Mouse (Mus musculus): ENCODE measurements around the gene Snx32.

Gene Snx32

DNA sequence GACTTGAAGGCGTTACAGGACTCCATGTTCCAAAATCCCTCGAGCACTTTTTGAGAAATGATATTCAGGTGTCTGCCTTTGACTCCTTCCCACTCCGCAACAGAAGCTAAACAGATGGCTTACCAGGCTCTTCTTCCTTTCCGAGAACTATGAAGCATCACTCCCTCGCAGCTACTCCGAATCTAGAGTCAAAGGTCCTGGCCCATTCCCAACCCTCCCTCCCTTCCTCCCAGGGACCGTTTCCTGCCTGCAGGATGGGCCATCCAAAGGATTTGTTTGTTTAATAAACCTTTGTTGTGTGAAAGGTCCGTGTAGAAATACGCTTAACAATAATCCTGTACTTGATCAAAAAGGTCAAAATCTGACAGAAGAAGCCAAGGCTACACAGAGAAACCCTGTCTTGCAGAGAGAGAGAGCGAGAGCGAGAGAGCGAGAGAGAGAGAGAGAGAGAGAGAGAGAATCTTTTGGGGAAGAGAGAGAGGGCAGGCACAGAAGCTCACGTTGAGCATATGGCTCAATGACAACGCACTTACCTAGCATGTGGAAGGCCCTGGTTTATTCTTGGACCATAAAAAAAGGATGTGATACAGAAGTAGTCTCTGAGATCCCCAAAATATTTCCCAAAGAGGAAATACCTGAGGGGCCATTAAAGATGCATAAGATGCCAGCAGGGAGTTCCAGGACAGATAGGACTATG, 52.4 kb downstream of the Snx32 start, which contains the start of gene Ccdc85b:
Ccdc85b (minus strand) TSS at position 149 of the 697 bp plus-strand sequence.
- DNase-seq (ENCODE audit: low read depth in 2 of 2, low spot score in 2 of 2), result no peak

DNA sequence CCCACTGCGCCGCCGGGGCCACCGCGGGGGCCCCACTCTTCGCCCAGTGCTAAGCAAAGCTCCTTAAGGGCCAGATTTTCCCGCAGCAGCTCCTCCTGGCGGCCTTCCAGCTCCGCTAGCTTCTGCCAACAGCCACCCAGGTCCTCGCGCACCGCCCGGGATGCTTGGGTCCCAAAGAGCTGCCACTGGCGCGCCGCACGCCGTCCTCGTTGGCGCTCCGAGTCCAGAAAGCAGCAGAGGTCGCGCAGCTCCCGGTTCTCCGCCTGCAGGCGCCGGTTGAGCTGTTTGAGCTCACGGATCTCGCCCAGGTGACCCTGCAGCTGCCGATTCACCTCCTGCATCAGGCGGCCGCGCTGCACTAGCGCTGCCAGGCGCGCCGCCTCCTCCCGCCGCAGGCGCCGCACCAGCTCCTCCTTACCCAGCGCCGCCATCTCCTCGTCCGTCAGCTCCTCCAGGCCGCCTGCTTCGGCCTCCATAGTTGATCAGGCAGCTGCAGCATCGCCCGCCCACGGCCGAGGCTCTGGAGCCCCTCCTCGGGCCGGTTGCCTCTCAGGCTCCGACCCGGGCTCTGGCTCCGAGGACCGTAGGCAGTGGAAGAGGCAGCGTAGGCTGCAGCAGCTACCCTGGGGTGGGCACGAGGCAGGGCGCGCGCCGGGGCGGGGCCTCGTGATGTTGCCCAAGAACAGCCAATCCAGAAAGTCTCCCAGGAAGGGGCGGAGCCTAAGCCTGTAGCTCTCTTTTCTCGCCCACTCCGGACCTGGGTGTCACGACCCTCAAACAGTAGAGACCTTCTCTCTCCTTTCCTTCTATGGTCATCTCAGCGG, 53.2 kb downstream of the Snx32 start:
- peak; percentile 77 to 91 for DNase-seq (ENCODE audit: low read depth in 2 of 2, low spot score in 2 of 2)

DNA sequence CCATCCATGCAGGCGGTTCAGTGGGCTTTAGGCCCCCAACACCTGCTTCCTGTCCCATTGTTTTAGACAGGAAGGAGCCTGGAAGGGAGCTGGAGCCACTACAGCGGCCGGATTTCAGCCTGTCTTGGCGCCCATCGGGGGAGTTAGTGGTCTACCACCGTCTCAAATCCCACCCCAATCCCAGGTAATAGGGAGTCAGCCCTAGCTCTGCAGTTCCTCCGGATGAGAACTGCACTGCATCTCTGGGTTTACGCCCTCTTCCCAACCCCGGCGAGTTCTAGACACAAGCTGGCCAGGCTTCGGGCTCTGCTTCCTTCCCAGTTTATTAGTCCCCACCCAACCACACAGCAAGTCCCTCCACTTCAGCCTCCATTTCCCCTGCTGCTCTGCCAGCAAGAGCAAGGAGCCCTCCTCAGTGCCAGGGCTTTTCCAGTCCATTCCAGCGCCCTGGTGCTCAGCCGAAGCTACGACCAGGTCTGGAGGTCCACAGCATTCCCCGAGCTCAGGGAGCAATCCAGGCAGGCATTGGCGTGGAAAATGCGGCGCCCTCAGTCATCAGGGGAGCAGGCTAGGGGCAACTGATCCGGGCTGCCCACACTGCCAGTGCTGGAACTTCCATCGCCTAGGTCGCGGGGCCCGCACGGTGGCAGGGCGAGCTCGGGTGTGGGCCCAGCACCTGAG, 54.0 kb downstream of the Snx32 start:
- no peak for DNase-seq (ENCODE audit: low read depth in 2 of 2, low spot score in 2 of 2)

DNA sequence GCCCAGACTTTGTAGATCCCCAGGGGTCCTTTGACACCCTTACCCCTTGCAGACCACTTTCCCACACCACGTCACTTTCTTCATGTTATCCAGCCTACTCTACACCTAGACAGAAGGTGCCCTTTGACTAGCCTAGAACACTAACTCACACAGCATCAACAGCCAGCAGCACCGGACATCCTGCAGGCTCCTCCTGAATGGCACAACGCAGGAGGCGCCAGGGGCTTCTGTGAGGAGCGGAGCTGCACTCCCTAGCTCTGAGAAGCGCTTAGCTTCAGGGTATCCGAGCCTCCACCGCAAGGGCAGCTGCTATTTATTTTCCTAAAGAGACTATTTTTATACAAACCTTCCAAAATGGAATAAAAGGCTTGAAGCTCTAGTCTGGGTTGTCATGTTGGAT, 54.8 kb downstream of the Snx32 start:
- no peak for DNase-seq (ENCODE audit: low read depth in 2 of 2, low spot score in 2 of 2)

DNA sequence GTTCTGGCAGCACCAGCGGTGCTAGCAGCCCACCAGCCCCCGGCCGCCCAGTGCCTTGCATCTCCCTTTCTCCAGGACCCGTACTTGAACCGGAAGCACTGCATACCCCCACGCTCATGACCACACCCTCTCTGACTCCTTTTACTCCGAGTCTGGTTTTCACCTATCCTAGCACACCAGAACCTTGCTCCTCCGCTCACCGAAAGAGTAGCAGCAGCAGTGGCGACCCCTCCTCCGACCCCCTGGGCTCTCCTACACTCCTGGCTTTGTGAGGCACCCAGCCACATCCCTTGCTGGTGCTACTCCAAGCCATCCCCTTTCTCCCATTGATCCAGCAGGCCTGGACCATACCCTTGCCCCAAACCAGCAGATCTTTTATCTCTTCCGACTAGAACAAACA, 55.3 kb downstream of the Snx32 start:
- no peak for DNase-seq (ENCODE audit: low read depth in 2 of 2, low spot score in 2 of 2)

GRCm38 (mm10) chr19:5451766-5452165, 58.6 kb downstream of the Snx32 start:
- no peak for DNase-seq (ENCODE audit: low read depth in 2 of 2, low spot score in 2 of 2)

DNA sequence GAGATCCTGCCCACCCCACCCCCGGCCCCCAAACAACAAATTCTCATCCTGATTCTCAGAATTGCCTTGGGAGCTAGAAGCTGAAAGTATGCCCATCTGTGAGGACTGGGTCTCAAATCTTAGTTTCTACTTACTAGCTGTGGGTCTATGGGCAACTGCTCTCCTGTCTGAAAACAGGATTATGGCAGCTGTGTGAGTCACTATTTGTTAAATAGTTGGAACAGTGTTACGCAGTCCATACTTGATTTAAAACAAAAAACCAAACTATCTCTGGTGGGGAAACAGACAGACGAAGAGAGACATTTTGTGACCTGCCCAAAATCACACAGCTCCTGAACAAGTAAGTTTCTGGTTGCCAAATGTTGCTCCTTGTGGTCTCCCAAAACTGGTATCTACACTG, 60.7 kb downstream of the Snx32 start:
- DNase-seq (ENCODE audit: low read depth in 2 of 2, low spot score in 2 of 2), result no peak

- no peak for DNase-seq (ENCODE audit: low read depth in 2 of 2, low spot score in 2 of 2)
Measured at GRCm38 (mm10) chr19:5448354-5449150, 61.8 kb downstream of the Snx32 start.

- DNase-seq (ENCODE audit: low read depth in 2 of 2, low spot score in 2 of 2), result peak; percentile 68 to 82
Measured at GRCm38 (mm10) chr19:5447515-5448353, 62.6 kb downstream of the Snx32 start, which contains the start of gene Fosl1. Fosl1 (plus strand) TSS chr19:5447547.

DNA sequence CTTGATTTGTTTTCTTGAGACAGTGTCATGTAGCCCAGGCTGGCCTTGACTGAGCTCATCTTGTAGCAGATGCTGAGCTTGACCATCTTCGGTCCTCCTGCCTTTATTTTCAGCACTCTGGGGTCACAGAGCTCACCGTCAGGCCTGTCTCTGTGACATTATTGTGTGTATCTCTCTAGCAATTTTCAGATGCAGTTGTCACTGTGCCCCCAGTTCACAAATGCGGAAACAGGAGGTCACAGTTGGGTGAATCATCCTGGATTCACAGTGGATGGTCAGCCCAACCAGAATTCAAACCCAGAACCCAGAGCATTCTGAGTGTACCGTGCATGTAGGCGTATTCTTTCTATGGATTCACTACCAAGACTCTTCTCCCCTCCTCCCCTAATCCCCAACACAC, 64.6 kb downstream of the Snx32 start:
- no peak for DNase-seq (ENCODE audit: low read depth in 2 of 2, low spot score in 2 of 2)

DNA sequence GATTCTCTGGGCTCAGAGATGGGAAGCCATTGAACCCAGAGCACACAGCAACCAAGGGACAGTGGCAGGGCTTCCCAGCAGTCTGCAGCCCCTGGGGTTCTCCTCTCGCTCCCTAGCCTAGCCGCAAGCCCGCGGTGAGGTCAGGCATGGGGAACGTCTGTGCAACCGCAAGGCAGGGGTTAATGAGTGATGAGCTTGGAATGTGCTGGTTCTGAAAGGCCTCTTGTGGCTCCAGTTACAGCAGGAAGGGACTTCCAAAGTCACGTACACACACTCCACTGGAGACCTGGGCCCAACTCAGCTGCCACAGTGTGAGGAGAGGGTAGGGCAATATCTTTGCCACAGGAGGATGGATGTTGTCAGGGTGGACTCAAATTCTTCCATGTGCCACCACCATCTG, 65.4 kb downstream of the Snx32 start:
- DNase-seq (ENCODE audit: low read depth in 2 of 2, low spot score in 2 of 2), result no peak

DNA sequence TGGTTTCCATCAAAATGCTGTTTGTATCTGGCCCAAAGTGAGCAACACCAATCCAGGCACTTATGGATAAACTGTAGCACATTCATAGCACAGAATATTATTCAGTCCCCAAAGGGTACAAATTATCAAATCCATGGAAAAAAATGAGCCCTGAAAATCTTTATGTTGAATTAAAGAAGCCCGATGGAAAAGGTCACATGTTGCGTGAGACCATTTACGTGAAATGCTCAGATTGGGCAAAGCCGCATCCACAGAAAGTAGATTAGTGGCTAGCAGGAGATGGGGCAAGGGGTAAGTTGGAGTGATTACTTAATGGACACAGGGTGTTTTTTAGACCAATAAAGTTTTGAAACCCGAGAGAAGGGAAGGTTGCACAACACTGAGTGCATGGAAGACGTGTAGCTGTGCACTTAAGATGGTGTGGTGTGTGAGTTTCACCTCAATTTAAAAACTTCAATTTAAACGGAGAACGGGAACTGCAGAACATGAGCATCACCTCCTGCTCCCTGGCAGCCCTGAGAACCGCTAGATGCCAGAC, 65.9 kb downstream of the Snx32 start:
- DNase-seq (ENCODE audit: low read depth in 2 of 2, low spot score in 2 of 2), result no peak

Measured in CD8-positive naive resting alpha-beta T cell, adult 2 months (primary cell).